Mouse (Mus musculus) stomach, embryonic 14.5 days (tissue): ENCODE data around the gene Mmp14. TPM values are rescaled to one million over a fixed set of nuclear protein-coding genes. Genes with fewer than 3 reads are reported as not detected.
A peak's percentile ranks its signal among the peaks of the same experiment; 100 is the strongest.

Source experiments
- ATAC-seq: fragments of 200-750 bp; cut with Nextera tagmentation; 2 replicates; pipeline ENCODE4 v1.8.0; 2017; ENCODE audit warnings: low read depth, moderate TSS enrichment; ENCODE audit not compliant: insufficient number of reproducible peaks, insufficient read depth, low FRiP score
- H3K27ac ChIP-seq: fragments of 300-500 bp; sonication (generic); 2 replicates; pipeline ENCODE4 v1.5.1; 2014; ENCODE audit warnings: mild to moderate bottlenecking, low read length, moderate library complexity, mixed read lengths
- H3K27me3 ChIP-seq: fragments of 300-500 bp; sonication (generic); 2 replicates; pipeline ENCODE4 v1.6.1; 2014; ENCODE audit warnings: low read length, control low read depth, mixed read lengths; ENCODE audit not compliant: control insufficient read depth, insufficient read depth
- H3K36me3 ChIP-seq: fragments of 300-500 bp; sonication (generic); 2 replicates; pipeline ENCODE4 v1.6.1; 2014; ENCODE audit warnings: mild to moderate bottlenecking, control low read depth, low read length, moderate library complexity, mixed read lengths; ENCODE audit not compliant: control insufficient read depth, insufficient read depth
- H3K4me1 ChIP-seq: fragments of 300-500 bp; sonication (generic); 2 replicates; pipeline ENCODE4 v1.6.1; 2014; ENCODE audit warnings: low read length, control low read depth, mixed read lengths; ENCODE audit not compliant: control insufficient read depth, insufficient read depth
- H3K4me2 ChIP-seq: fragments of 300-500 bp; sonication (generic); replicated peaks from 2 replicates; pipeline ENCODE4 v1.6.1; 2014; ENCODE audit warnings: low read depth, low read length, control low read depth
- H3K4me3 ChIP-seq: fragments of 300-500 bp; sonication (generic); 2 replicates; pipeline ENCODE4 v1.5.1; 2014; ENCODE audit warnings: low read depth, low read length, control low read depth
- H3K9ac ChIP-seq: fragments of 300-500 bp; sonication (generic); replicated peaks from 2 replicates; pipeline ENCODE4 v1.6.1; 2014; ENCODE audit warnings: low read depth, mild to moderate bottlenecking, control low read depth, low read length, moderate library complexity, mixed read lengths
- H3K9me3 ChIP-seq: fragments of 300-500 bp; sonication (generic); 2 replicates; pipeline ENCODE4 v1.6.1; 2016; ENCODE audit warnings: low read depth, low read length, control low read depth; ENCODE audit not compliant: control insufficient read depth
- WGBS: fragments of 180-500 bp; shearing (Covaris S2); extraction: QIAGEN DNeasy Blood & Tissue Kit; methylation state at CpG from one replicate; pipeline ENCODE4 v1.1.7; 2014; 5-methylcytosine and 5-hydroxymethylcytosine counted together
- polyA plus RNA-seq: library from polyadenylated mRNA; unstranded; fragments of >200 nt; fragmentation: Nextera tagmentation; extraction: Ambion mirVana; gene quantifications from 2 replicates; pipeline ENCODE4 v1.2.1, GENCODE M21; 2014

Gene Mmp14
- polyA plus RNA-seq, 1 experiment from 2014 or later = 154 TPM

DNA sequence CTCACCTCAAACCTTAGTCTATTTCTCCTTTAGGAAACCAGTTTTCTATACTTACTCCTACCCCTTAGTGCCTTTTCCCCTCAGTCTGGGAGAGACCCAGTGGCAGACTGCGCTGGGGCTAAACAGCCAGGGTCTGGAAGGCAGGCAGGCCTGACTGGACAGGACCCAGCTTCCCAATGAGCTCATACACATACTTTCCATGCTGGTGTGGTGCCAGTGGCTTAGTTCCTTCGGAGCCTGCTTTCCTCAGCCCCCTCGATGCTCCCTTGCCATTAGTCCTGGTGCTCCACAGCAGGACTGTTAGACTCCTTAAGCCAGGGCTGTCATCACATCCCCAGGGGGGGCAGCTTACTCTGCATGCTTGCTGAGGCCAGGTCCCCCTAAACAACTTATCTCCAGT lies 14.1 kb downstream of the Mmp14 start:
- WGBS = 54% methylated on average over 3 of the region's 3 CpGs
- no peak overlapping the region for H3K27ac ChIP-seq
- H3K4me1 ChIP-seq = peaks cover 11% of the 10 kb centered on the region; the same call in 1 of the 2 replicates

GRCm38 (mm10) chr14:54453566-54453965 lies 22.2 kb downstream of the Mmp14 start:
- no peak overlapping the region for H3K9ac ChIP-seq
- no peak for ATAC-seq
- WGBS = 73% methylated on average over 9 of the region's 9 CpGs

More for the DNA sequence above, 14.1 kb downstream of the Mmp14 start:
- H3K27me3 ChIP-seq = no peaks in the 10 kb centered on the region
- H3K9ac ChIP-seq = no peak overlapping the region
- peaks cover 11% of the 10 kb centered on the region for H3K36me3 ChIP-seq
- H3K4me3 ChIP-seq = no peak overlapping the region
- no peak for ATAC-seq
- no peaks in the 10 kb centered on the region for H3K9me3 ChIP-seq
- no peak overlapping the region for H3K4me2 ChIP-seq

DNA sequence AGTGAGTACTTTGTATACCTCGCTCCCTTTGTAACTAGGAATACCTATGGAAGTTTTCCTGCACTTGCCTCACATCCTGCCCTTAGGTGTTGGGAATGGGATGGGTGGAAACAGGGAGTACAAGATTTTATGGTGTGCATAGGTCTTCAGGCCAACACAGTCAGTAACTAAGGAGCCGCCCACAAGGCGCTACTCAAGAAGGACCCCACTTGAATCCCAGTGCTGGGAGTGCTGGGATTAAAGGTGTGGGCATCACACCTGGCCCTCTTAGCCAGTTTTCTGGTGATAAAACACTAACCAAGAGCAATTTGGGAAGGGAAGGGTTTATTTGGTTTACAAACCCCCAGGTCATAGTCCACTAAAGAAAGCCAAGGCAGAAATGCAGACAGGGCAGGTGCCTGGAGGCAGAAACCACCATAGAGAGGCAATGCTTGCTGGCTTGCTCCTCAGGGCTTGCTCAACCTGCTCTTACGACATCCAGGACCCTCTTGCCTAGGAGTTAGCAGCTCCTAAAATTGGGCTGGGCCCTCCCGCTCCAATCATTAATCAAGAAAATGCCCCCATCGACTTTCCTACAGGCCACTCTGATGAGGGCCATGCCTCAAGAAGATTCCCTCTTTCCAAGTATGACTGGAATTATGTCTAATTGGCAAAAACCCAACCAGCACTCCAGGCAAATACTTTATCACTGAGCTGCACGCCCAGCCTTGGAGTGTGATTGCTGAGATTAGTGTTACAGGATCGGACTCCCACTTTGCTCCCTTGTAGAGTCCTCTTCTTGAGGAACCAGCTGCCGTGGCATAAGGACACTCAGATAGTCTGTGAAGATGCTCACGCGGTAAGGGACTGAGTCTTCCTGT lies 23.5 kb downstream of the Mmp14 start:
- Histone ChIP-seq H3K27ac (no peak overlapping the region), H3K4me2 (no peak overlapping the region)
- 65% methylated on average over 11 of the region's 11 CpGs for WGBS

More at GRCm38 (mm10) chr14:54453566-54453965, 22.2 kb downstream of the Mmp14 start:
- no peaks in the 10 kb centered on the region for H3K4me1 ChIP-seq
- no peak overlapping the region for H3K4me3 ChIP-seq
- H3K9me3 ChIP-seq = no peaks in the 10 kb centered on the region
- H3K27ac ChIP-seq = no peak overlapping the region
- no peaks in the 10 kb centered on the region for H3K36me3 ChIP-seq
- no peaks in the 10 kb centered on the region for H3K27me3 ChIP-seq
- H3K4me2 ChIP-seq = no peak overlapping the region

GRCm38 (mm10) chr14:54457907-54458569 lies 26.6 kb downstream of the Mmp14 start:
- no peak overlapping the region for H3K27ac ChIP-seq
- H3K4me3 ChIP-seq = no peak overlapping the region
- no peak overlapping the region for H3K4me2 ChIP-seq
- no peak overlapping the region for H3K9ac ChIP-seq
- no peaks in the 10 kb centered on the region for H3K36me3 ChIP-seq
- ATAC-seq = no peak
- 85% methylated on average over 14 of the region's 14 CpGs for WGBS
- H3K27me3 ChIP-seq = no peaks in the 10 kb centered on the region
- H3K4me1 ChIP-seq = no peaks in the 10 kb centered on the region
- H3K9me3 ChIP-seq = no peaks in the 10 kb centered on the region

More for the DNA sequence above, 23.5 kb downstream of the Mmp14 start:
- H3K4me1 ChIP-seq = no peaks in the 10 kb centered on the region
- H3K4me3 ChIP-seq = no peak overlapping the region
- H3K27me3 ChIP-seq = no peaks in the 10 kb centered on the region
- no peaks in the 10 kb centered on the region for H3K9me3 ChIP-seq
- no peak overlapping the region for H3K9ac ChIP-seq
- no peak for ATAC-seq
- no peaks in the 10 kb centered on the region for H3K36me3 ChIP-seq

- ATAC-seq = no peak
- H3K9ac ChIP-seq = no peak overlapping the region
- no peak overlapping the region for H3K4me3 ChIP-seq
- 75% methylated on average over 4 of the region's 4 CpGs for WGBS
- peaks cover 2% of the 10 kb centered on the region; the same call in 1 of the 2 replicates for H3K36me3 ChIP-seq
- H3K4me2 ChIP-seq = no peak overlapping the region
- no peaks in the 10 kb centered on the region for H3K9me3 ChIP-seq
- H3K27me3 ChIP-seq = no peaks in the 10 kb centered on the region
- H3K27ac ChIP-seq = no peak overlapping the region
- H3K4me1 ChIP-seq = peaks cover 10% of the 10 kb centered on the region; the same call in 1 of the 2 replicates
Observed at GRCm38 (mm10) chr14:54462146-54462545, 30.7 kb downstream of the Mmp14 start.

- ATAC-seq = peak; percentile 26; the same call in 1 of the 2 replicates
- peak overlapping the region; percentile 73 for H3K4me2 ChIP-seq
- H3K9me3 ChIP-seq = no peaks in the 10 kb centered on the region
- peak overlapping the region; percentile 76 for H3K9ac ChIP-seq
- H3K27ac ChIP-seq = peak overlapping the region; percentile 74; the same call in 1 of the 2 replicates
- H3K36me3 ChIP-seq = peaks cover 8% of the 10 kb centered on the region
- no peaks in the 10 kb centered on the region for H3K27me3 ChIP-seq
- peaks cover 10% of the 10 kb centered on the region; the same call in 1 of the 2 replicates for H3K4me1 ChIP-seq
- H3K4me3 ChIP-seq = peak overlapping the region; percentile 80
- 13% methylated on average over 12 of the region's 12 CpGs for WGBS
Observed at GRCm38 (mm10) chr14:54463108-54463958, 31.9 kb downstream of the Mmp14 start.

DNA sequence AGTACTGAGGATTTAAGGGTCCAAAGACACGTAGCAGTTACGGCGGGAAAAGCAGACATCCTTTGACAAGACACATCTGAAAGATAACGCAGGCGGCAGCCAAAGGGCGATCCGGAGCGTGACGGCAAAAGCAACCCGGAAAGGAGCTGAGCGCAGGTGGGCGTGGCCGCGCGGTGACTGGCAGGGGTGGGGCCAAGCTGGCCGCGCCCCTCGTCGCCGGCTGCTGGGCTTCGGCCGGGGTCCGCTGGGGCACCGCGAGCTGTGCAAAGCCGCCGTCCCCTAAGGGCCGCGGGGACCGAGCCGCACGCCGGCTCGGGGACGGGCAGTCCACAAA lies 32.5 kb downstream of the Mmp14 start, which contains the start of gene Lrp10:
Gene Lrp10, plus strand, starts transcription at position 179 of the 334 bp plus-strand sequence.
- peak within 1 kb of the TSS; percentile 74; the same call in 1 of the 2 replicates for H3K27ac ChIP-seq
- peak within 1 kb of the TSS; percentile 80 for H3K4me3 ChIP-seq
- peak; percentile 88 for ATAC-seq
- no peaks in the 10 kb centered on the region for H3K9me3 ChIP-seq
- H3K36me3 ChIP-seq = peaks cover 14% of the 10 kb centered on the region
- no peaks in the 10 kb centered on the region for H3K27me3 ChIP-seq
- WGBS = under 1% methylated on average over 35 of the region's 35 CpGs
- peak within 1 kb of the TSS; percentile 76 for H3K9ac ChIP-seq
- peak within 1 kb of the TSS; percentile 73 for H3K4me2 ChIP-seq
- peaks cover 10% of the 10 kb centered on the region; the same call in 1 of the 2 replicates for H3K4me1 ChIP-seq
